Mouse (Mus musculus): ENCODE measurements at regions not wholly inside any gene's neighbourhood (a gene's known extent, or its start where the extent isn't known, plus 50 kb on each side); places are given as distances from the start of the nearest gene placed in this dataset.

DNA sequence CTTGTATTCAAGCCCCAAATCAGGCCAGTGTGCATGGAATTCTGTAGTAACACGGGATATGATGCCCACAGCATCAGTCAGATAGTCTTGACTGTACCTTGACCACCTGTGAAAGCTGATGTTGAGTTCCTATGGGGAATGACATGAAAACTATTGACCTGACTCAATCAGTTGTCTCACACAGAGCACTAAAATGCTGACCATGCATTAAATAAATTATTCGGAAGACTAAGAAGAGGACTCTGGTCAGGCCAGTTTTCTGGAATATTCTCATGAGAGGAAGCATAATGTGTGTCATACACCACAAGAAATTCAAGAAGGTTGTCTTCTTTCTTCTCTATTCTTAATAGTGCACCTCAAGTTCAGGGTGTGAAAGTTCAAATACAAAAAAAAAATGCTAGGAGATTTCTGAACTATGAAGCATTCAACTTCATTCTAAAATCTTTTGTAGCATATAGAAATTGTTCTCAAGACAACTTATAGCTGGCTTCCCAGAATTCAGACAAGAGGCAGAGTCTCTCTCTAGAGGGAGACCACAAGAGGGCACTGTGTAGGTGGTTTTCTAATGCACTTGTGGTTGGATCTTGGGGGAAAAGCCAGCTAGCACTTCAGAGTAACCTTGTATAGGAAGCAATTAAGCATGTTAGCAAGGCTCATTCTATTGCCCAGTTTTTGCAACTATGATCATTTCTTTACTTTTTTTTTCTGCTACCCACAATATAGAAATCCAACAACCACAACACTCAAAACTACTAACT is 279.7 kb downstream of the Nsun3 start:
- no peaks in the 10 kb centered on the region for H3K79me2 ChIP-seq (ENCODE audit: control insufficient read depth, insufficient read depth)
- H3K36me3 ChIP-seq (ENCODE audit: control insufficient read depth, insufficient read depth), result no peaks in the 10 kb centered on the region
- H3K27me3 ChIP-seq (ENCODE audit: control insufficient read depth, insufficient read depth, insufficient read length), result no peaks in the 10 kb centered on the region
- no peak overlapping the region for H3K4me3 ChIP-seq
- no peak overlapping the region for H3ac ChIP-seq (ENCODE audit: control insufficient read depth, insufficient read length)
- H3K4me2 ChIP-seq (ENCODE audit: low read depth), result no peak overlapping the region
- TF ChIP-seq POLR2A (IDR thresholded peaks at IDR 0.05; ENCODE audit: insufficient read length, low read depth) (no peak), MAX (IDR thresholded peaks at IDR 0.05; ENCODE audit: low read depth) (no peak)

DNA sequence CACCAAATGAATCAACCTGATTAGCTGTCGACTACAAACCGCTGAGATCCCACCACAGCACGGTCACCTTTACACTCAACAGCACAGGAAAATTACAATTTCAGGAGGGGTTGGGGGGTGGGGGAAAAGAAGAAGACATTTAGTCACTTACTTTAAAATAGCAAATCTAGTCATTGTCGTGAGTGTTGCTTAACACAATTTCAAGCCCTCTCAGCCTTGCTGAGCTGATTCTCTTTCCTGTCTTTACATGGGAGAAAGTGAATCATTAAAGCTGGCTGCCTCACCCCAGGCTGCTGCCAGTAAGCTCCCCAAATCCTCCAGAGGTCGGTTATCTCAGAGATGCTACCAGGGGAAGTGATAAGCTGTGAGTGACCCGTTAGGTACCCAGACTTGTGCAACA is 285.7 kb downstream of the Nsun3 start:
- Histone ChIP-seq H3K36me3 (ENCODE audit: control insufficient read depth, insufficient read depth) (no peaks in the 10 kb centered on the region), H3ac (ENCODE audit: control insufficient read depth, insufficient read length) (no peak overlapping the region), H3K4me2 (ENCODE audit: low read depth) (no peak overlapping the region), H3K4me3 (no peak overlapping the region), H3K79me2 (ENCODE audit: control insufficient read depth, insufficient read depth) (no peaks in the 10 kb centered on the region), H3K27me3 (ENCODE audit: control insufficient read depth, insufficient read depth, insufficient read length) (no peaks in the 10 kb centered on the region)
- no peak for TF ChIP-seq SRF (IDR thresholded peaks at IDR 0.05; ENCODE audit: control insufficient read depth, insufficient read length, low read depth)
- TF ChIP-seq TCF3 (IDR thresholded peaks at IDR 0.05; ENCODE audit: insufficient read length, low read depth), result no peak
- no peak for TF ChIP-seq POLR2A (IDR thresholded peaks at IDR 0.05; ENCODE audit: insufficient read length, low read depth)
- TF ChIP-seq CEBPB (IDR thresholded peaks at IDR 0.05; ENCODE audit: insufficient read depth, poor library complexity, severe bottlenecking), result no peak
- TF ChIP-seq POLR2AphosphoS2 (IDR thresholded peaks at IDR 0.05; ENCODE audit: insufficient read length, low read depth), result no peak
- TF ChIP-seq USF1 (IDR thresholded peaks at IDR 0.05; ENCODE audit: low read depth), result no peak

DNA sequence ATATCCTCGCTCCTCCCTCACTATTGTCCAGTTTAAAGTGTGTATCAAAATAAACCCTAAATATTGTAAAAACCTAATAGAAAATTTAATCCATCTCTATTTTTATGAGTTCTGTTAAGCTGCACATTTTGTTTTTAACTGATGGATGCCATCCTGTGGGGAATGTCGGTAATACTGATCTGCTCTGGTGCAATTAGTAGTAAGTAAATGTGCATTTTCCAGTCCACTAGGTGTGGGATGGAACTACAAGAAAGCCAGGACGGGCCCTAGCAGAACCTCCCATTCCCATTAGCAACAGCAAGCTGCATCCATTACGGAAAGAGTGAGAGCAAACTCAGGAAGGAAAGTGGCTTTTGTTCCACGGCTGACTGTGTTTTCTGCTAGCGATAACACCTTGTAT is 286.3 kb downstream of the Nsun3 start:
- Histone ChIP-seq H3K36me3 (ENCODE audit: control insufficient read depth, insufficient read depth) (no peaks in the 10 kb centered on the region), H3K4me2 (ENCODE audit: low read depth) (no peak overlapping the region), H3K79me2 (ENCODE audit: control insufficient read depth, insufficient read depth) (no peaks in the 10 kb centered on the region), H3K27me3 (ENCODE audit: control insufficient read depth, insufficient read depth, insufficient read length) (no peaks in the 10 kb centered on the region), H3K4me3 (no peak overlapping the region), H3ac (ENCODE audit: control insufficient read depth, insufficient read length) (no peak overlapping the region)
- no peak for TF ChIP-seq MAX (IDR thresholded peaks at IDR 0.05; ENCODE audit: low read depth)
- TF ChIP-seq CEBPB (IDR thresholded peaks at IDR 0.05; ENCODE audit: insufficient read depth, poor library complexity, severe bottlenecking), result no peak
- TF ChIP-seq MYOD1 (IDR thresholded peaks at IDR 0.05; ENCODE audit: control insufficient read depth in 1 of 3, insufficient read length in 2 of 3, low read depth in 2 of 3), result no peak
- TF ChIP-seq TCF12 (IDR thresholded peaks at IDR 0.05; ENCODE audit: insufficient read depth, poor library complexity, severe bottlenecking), result no peak
- TF ChIP-seq E2F4 (IDR thresholded peaks at IDR 0.05; ENCODE audit: insufficient read depth), result no peak
- no peak for TF ChIP-seq TCF3 (IDR thresholded peaks at IDR 0.05; ENCODE audit: insufficient read length, low read depth)
- TF ChIP-seq USF1 (IDR thresholded peaks at IDR 0.05; ENCODE audit: low read depth), result no peak
- no peak for TF ChIP-seq SRF (IDR thresholded peaks at IDR 0.05; ENCODE audit: control insufficient read depth, insufficient read length, low read depth)
- TF ChIP-seq POLR2A (IDR thresholded peaks at IDR 0.05; ENCODE audit: insufficient read length, low read depth), result no peak
- no peak for TF ChIP-seq MYOG (IDR thresholded peaks at IDR 0.05; ENCODE audit: control insufficient read depth in 1 of 3, insufficient read depth in 1 of 3, insufficient read length in 2 of 3, low read depth in 2 of 3)
- no peak for TF ChIP-seq POLR2AphosphoS2 (IDR thresholded peaks at IDR 0.05; ENCODE audit: insufficient read length, low read depth)
- TF ChIP-seq REST (IDR thresholded peaks at IDR 0.05; ENCODE audit: insufficient read depth, insufficient read length), result no peak

DNA sequence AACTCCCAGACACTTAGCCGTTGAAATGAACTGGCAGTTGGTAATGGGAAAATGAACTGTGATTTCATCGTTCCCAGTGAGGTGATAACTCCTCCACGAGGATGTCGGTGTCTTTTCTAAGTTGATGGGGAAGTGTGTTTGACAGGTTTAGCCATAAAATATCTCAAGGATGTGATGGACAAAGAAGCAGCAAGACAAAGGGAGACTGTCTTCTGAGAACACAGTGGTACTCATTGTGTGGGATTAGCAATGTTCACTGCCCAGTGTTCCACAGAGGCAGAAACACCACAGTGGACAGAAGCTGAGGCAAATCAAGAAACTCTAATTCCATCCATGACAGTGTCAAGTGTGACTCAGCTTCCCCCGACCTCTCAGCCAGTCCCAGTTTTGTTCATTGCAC is 287.9 kb downstream of the Nsun3 start:
- no peaks in the 10 kb centered on the region for H3K79me2 ChIP-seq (ENCODE audit: control insufficient read depth, insufficient read depth)
- no peak overlapping the region for H3K4me2 ChIP-seq (ENCODE audit: low read depth)
- no peak overlapping the region for H3K4me3 ChIP-seq
- H3ac ChIP-seq (ENCODE audit: control insufficient read depth, insufficient read length), result no peak overlapping the region
- H3K36me3 ChIP-seq (ENCODE audit: control insufficient read depth, insufficient read depth), result no peaks in the 10 kb centered on the region
- TF ChIP-seq TCF3 (IDR thresholded peaks at IDR 0.05; ENCODE audit: insufficient read length, low read depth) (no peak), MYOD1 (IDR thresholded peaks at IDR 0.05; ENCODE audit: control insufficient read depth in 1 of 3, insufficient read length in 2 of 3, low read depth in 2 of 3) (no peak), MYOG (IDR thresholded peaks at IDR 0.05; ENCODE audit: control insufficient read depth in 1 of 3, insufficient read depth in 1 of 3, insufficient read length in 2 of 3, low read depth in 2 of 3) (no peak), SRF (IDR thresholded peaks at IDR 0.05; ENCODE audit: control insufficient read depth, insufficient read length, low read depth) (no peak), POLR2AphosphoS2 (IDR thresholded peaks at IDR 0.05; ENCODE audit: insufficient read length, low read depth) (no peak), USF1 (IDR thresholded peaks at IDR 0.05; ENCODE audit: low read depth) (no peak)
- H3K27me3 ChIP-seq (ENCODE audit: control insufficient read depth, insufficient read depth, insufficient read length), result no peaks in the 10 kb centered on the region

DNA sequence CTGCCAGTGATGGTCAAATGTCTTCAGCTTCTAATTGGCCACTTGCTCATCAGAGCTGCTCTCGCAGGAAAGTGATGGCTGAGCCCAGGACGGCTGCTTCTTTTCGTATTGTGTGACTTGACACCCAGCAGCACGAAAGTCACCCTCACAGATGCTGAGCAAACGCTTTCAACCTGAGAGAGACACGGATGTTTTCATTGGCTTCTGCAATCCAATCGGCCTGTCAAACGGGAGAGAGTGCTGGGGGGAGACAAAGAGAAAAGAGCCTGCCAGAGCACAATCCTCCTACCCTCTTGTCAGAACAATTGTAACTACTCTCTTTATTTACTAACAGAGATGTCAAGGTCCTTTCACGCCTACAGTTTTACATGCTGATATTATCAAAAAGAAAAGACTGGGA is 289.9 kb downstream of the Nsun3 start:
- TF ChIP-seq POLR2A (IDR thresholded peaks at IDR 0.05; ENCODE audit: insufficient read length, low read depth) (no peak), TCF12 (IDR thresholded peaks at IDR 0.05; ENCODE audit: insufficient read depth, poor library complexity, severe bottlenecking) (no peak), SRF (IDR thresholded peaks at IDR 0.05; ENCODE audit: control insufficient read depth, insufficient read length, low read depth) (no peak), REST (IDR thresholded peaks at IDR 0.05; ENCODE audit: insufficient read depth, insufficient read length) (no peak), E2F4 (IDR thresholded peaks at IDR 0.05; ENCODE audit: insufficient read depth) (no peak), MYOD1 (IDR thresholded peaks at IDR 0.05; ENCODE audit: control insufficient read depth in 1 of 3, insufficient read length in 2 of 3, low read depth in 2 of 3) (no peak), MYOG (IDR thresholded peaks at IDR 0.05; ENCODE audit: control insufficient read depth in 1 of 3, insufficient read depth in 1 of 3, insufficient read length in 2 of 3, low read depth in 2 of 3) (no peak), TCF3 (IDR thresholded peaks at IDR 0.05; ENCODE audit: insufficient read length, low read depth) (no peak), MAX (IDR thresholded peaks at IDR 0.05; ENCODE audit: low read depth) (no peak), USF1 (IDR thresholded peaks at IDR 0.05; ENCODE audit: low read depth) (no peak), CEBPB (IDR thresholded peaks at IDR 0.05; ENCODE audit: insufficient read depth, poor library complexity, severe bottlenecking) (no peak), POLR2AphosphoS2 (IDR thresholded peaks at IDR 0.05; ENCODE audit: insufficient read length, low read depth) (no peak)
- Histone ChIP-seq H3K4me3 (no peak overlapping the region), H3K36me3 (ENCODE audit: control insufficient read depth, insufficient read depth) (no peaks in the 10 kb centered on the region), H3ac (ENCODE audit: control insufficient read depth, insufficient read length) (no peak overlapping the region), H3K27me3 (ENCODE audit: control insufficient read depth, insufficient read depth, insufficient read length) (no peaks in the 10 kb centered on the region), H3K79me2 (ENCODE audit: control insufficient read depth, insufficient read depth) (no peaks in the 10 kb centered on the region), H3K4me2 (ENCODE audit: low read depth) (no peak overlapping the region)
